Mouse (Mus musculus): ENCODE results near the gene Gpr162. TPM values are rescaled to one million over a fixed set of nuclear protein-coding genes. Genes with fewer than 3 reads are reported as not detected.
"Not testable (repeated sequence)": the region's sequence is repeated elsewhere in the genome, so short reads cannot be mapped to it uniquely, and the experiment has no call there.

The Gpr162 gene
- total RNA-seq, 2 experiments from 2014 or later, result 1.2 to 1.3 TPM

DNA sequence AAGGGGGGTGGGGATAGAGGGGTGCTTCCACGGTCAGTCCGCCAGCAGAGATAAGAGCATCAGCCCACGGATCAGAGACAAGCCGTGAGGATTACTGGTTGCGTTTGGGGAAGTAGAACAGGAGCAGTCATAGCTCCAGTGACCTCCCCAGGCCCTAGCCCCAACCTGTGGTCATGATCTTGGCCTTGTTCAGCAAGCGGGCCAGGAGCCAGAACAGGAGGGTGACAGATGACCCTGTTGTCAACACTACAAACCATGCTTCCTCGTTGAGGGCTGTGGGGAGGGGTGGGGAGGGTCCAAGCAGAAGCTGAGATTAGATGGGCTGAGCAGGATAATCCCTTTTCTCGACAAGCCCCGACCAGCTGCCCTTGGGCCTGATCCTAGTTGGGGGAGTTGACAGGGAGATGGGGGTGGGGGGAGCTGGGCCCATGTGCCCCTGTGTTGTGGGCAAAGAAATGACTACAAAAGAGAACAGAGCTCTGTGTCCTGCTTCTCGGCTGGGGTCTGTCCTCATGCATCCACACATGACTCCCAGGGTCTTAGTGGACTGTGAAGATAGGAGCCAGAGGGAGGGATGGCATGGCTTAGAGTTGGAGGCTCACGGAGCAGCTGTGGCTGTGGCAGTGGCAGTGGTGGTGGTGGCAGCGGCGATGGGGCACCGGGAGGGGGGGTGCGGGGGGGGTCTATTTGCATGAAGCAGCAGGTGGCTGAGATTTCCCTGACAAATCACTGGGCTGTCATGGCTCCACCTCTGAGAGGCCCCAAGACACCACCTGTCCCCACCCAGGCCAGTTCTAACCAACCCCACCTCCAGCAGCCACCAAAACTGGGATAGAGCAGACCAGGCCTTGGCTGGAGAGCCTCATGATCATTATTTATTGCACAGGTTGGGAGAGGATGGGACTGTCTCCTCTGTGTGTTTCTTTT lies 23.3 kb downstream of the Gpr162 start, which contains the start of gene Gnb3:
Gnb3 (minus strand) TSS at position 35 of the 927 bp plus-strand sequence.
- DNase-seq (ENCODE audit: low spot score in 2 of 2), result no peak

DNA sequence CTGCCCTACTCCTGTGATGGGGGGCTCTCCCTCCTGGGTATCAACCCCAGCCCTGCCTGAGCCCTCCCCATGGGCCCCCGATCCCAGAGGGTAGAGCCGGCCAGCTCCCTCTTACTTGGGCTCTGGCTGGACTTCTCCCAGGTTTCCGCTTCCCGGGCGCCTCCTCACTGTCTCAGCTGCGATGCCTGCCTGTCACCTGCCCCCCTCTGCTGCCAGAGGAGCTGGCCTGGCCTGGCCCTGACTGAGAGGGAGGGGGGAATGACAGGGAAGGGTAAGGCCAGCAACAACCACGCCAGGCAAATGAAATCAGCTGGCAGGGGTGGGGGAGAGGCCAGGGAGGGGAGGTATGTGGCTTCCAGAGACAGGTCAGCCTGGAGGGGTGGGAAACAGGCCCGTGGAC lies 24.0 kb downstream of the Gpr162 start:
- peak in 1 of 2 experiments; percentile 47 for DNase-seq (ENCODE audit: low spot score in 2 of 2)

DNA sequence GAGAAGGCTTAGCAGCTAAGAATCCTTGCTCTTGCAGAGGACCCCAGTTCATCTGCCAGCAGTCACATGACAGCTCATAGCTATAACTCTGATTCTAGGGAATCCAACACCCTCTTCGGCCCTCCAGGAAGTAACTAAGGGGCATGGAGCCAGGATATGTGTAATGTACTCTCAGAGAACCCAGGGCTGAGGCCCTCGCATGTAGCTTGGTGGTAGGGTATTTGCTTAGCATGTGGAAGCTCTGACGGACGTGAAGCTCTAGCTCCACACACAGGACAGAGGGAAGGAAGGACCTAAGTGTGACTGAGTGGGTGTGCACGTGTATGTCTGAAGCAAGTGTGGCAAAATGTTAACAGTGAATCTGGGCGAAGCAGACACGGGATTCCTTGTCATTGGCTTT lies 27.4 kb downstream of the Gpr162 start:
- DNase-seq (ENCODE audit: low spot score in 2 of 2), result no peak

GRCm38 (mm10) chr6:124835531-124835930 lies 28.3 kb downstream of the Gpr162 start:
- DNase-seq (ENCODE audit: low spot score in 2 of 2), result no peak

- no peak for DNase-seq (ENCODE audit: low spot score in 2 of 2)
These were observed 29.2 kb downstream of the Gpr162 start for GRCm38 (mm10) chr6:124834512-124835081.

DNA sequence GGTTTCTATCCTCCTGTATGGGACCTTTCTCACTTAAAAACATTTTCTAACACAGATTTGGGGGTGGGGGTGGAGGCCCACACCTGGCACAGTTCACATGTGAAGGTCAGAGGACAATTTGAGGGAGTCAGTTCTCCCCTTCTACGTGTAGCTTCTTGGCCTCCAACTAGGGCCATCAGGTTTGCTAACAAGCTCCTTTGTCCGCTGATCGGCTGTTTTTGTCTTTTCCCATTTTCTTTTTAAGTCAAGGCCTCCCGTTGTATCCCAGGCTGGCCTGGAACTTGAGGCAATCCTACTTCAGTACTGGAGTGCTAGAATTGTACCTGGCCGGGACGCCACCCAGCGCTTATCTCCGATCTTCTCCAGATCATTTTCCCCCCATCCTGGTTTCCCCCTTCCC lies 32.1 kb downstream of the Gpr162 start:
- no peak for DNase-seq (ENCODE audit: low spot score in 2 of 2)

DNA sequence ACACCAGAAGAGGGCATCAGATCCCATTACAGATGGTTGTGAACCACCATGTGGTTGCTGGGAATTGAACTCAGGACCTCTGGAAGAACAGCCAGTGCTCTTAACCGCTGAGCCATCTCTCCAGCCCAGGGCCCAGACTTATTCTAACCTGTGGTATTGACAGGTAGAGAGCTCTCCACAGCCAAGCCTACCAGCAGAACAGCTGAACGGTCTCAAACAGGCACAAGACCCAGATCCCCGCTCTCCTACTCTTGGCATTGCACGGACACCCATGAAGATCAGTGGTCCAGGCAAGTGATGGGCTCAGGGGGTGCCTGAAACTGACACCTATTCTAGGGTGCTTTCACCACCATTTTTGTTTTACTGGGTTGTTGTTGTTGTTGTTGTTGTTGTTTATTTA lies 32.6 kb downstream of the Gpr162 start:
- DNase-seq (ENCODE audit: low spot score in 2 of 2), result not testable (repeated sequence)

DNA sequence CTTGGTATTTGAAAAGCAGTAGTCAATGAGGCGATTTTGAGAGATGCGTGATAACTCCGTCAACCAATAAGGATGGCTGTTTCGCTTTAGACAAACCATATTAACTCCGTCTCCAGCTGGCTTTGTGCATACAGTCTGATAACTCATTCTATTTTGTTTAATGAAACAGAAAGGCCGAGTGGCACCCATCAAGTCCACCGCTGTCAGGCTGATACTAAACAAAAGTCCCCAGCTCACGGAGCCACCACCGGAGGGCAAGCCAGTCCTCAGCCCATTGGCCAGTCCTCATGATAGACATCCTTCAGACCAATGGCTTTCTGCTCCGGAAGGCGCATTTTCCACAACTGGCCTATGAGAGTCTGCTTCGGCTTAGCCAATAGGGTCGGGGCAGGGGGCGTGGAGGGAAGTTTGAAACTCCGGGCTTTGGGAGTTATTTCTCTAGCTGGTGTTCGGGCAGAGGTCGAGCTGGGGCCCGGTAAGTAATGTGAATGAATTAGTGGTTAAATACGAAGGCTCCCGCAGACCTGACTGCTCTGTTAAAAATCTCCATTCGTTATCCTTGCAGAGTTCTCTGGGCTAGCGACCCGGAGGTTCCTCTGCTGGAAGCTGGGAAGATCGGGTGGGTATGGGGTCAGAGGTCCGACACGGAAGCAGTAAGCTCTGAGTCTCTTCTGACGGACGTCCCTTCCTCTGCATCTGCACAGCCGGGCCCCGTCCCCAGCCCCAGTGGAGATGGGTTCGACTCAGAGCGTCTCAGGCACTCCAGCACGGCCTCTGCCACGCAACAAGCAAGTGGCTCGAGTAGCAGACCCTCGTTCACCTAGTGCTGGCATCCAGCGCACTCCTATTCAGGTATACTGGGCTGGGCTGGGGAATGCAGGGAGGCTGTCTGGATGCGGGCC lies 33.7 kb downstream of the Gpr162 start:
- peak; percentile 70 to 90 for DNase-seq (ENCODE audit: low spot score in 2 of 2)

- DNase-seq (ENCODE audit: low spot score in 2 of 2), result peak; percentile 91 to 98
These were observed 34.6 kb downstream of the Gpr162 start, which contains the start of the genes Usp5 and Cdca3 for GRCm38 (mm10) chr6:124828868-124829798. Gene Usp5 (minus strand): TSS chr6:124829484. Gene Cdca3 (plus strand): TSS chr6:124829547.

DNA sequence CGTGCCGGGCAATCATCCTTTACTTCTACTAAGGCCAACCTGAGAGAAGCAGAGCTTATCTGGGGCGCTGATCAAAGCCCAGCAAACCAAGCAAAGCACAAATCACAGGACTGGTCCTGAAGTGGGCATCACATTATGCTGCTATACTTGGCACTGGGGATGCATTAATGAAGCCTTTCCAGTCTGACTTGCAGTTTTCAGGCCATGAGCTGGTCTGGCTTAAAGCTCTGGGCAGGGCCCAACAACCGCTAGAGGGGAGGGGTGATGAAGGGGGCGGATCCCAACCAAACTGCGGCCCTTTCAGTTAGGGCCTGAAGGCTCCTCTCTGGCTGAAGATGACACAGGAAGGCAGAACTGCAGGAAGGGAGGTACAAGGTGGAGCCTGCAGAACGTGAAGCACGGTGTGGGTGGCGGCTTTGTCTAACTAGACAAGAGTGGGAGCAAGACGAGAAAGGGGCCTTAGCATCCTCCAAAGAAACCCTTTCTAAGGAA lies 35.6 kb downstream of the Gpr162 start:
- DNase-seq (ENCODE audit: low spot score in 2 of 2), result no peak

- DNase-seq (ENCODE audit: low spot score in 2 of 2), result no peak
These were observed 41.7 kb downstream of the Gpr162 start for GRCm38 (mm10) chr6:124822049-124822448.

GRCm38 (mm10) chr6:124820891-124821290 lies 42.9 kb downstream of the Gpr162 start:
- no peak for DNase-seq (ENCODE audit: low spot score in 2 of 2)

DNA sequence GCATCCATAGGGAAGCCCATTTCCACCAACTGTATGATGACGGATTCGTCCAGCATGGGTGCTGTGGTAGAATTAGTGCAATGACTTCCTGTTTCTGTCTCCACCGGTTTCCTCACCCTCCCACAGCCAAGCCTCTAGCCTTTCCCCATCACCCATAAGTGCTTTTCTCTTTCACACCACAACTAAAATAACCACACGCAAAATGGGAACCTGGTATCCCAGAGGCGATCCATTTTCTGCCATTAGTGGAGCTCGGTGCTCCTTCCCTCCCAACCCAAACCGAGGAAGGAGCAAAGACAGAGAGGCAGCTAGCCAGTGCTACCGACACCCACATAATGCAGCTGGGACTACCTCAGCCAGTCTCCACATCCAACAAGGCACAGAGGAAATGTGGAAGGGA lies 45.8 kb downstream of the Gpr162 start:
- DNase-seq (ENCODE audit: low spot score in 2 of 2), result no peak

DNA sequence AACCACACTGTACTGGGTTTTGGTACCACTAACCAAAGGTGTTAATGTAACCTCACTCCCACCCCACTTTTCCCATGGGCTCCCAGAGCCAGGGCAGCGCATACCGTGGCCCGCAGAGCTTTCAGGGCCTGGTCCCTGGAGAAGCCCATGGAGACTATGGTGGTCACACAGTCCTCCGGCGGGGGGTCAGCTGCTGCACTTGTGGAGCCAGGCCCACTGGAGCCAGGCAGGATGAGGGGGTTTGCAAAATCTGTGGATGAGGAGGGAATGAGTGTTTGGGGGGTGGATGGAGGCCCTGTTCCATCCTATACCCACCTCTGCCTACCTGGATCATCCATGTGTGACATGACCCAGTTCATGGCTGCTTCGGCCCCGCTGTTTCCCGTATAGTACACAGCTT lies 46.2 kb downstream of the Gpr162 start:
- DNase-seq (ENCODE audit: low spot score in 2 of 2), result no peak

GRCm38 (mm10) chr6:124817125-124817524 lies 46.7 kb downstream of the Gpr162 start:
- no peak for DNase-seq (ENCODE audit: low spot score in 2 of 2)

- no peak for DNase-seq (ENCODE audit: low spot score in 2 of 2)
These were observed 47.2 kb downstream of the Gpr162 start for GRCm38 (mm10) chr6:124816611-124817010.

DNA sequence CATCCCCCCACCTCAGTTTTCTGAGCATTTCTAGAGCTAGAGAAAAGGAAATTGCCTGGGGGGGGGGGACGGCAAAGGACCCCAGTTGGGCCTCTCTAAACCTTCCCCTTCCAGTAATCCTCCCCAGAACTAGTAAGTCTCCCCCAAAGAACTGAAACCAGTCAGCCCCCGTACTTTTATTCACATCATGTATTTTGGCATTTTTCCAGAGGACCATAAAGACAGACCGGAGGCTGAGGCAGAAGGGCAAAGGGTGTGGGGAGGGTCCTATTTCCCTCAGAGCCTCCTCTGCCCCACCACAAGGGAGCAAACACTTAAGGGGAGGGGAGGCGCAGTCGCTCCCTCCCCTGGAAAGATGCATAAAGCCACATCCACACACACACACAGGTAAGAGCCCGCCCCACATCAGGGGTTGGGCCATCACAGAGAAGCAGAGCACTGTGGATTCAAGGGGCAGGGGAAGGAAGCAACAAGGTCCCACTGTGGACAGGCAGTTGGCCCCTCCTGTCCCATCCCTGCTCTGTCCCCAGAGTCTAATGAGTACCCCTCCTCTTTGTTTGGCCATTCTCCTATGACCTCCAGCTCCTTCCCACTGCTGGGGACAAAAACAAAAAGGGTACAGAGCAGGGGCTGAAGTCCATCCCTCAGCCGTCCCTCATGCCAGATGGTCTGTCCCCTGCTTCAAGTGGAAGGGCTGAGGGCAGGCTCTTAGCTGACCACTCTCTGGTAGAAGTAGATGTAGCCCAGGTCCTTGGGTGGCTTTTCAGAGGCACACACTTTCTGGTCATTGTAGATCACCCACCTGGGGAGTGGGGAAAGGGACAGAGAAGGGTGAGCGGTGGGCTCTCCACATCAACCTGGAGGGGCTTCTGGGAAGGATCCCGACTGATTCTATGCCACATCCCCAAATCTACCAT lies 48.7 kb downstream of the Gpr162 start:
- DNase-seq (ENCODE audit: low spot score in 2 of 2), result no peak

DNA sequence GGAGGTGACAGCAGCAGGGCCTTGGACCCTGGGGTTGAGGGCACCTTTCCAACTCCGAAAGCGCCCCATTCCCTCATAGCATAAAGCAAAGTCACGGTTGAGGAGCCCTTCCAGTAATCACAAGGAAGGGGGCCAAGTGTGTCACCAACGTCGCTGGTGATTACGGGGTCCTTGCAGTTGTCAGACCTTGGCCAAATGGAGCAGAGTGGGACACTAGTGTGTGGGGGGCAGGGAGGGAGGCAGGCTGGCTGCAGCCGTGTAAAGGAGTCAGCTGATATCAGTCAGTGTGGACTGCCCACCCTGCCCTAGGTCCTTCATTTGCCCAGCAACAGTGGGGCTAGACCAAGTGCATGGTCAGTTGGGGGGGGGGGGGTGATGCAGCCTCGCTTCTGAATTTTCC lies 49.3 kb downstream of the Gpr162 start:
- DNase-seq (ENCODE audit: low spot score in 2 of 2), result no peak

- peak; percentile 78 to 91 for DNase-seq (ENCODE audit: low spot score in 2 of 2)
These were observed 49.9 kb downstream of the Gpr162 start, which contains the start of gene Tpi1 for GRCm38 (mm10) chr6:124813933-124814332. Gene Tpi1 (minus strand): TSS chr6:124814296.
